Mouse (Mus musculus): Measurements from ENCODE around the gene C2cd2l.

- no peak for TF ChIP-seq RCOR1 (IDR thresholded peaks at IDR 0.05; ENCODE audit: low read depth, low read length)
- TF ChIP-seq CHD1 (IDR thresholded peaks at IDR 0.05; ENCODE audit: low read depth, low read length), result no peak
- no peak for TF ChIP-seq CTCF (IDR thresholded peaks at IDR 0.05 in 2 of 3, conservative IDR thresholded peaks at IDR 0.05 in 1 of 3; ENCODE audit: control insufficient read depth in 1 of 3, insufficient read depth in 1 of 3, low read depth in 2 of 3, low read length in 3 of 3, poor library complexity in 1 of 3, severe bottlenecking in 1 of 3)
- TF ChIP-seq UBTF (IDR thresholded peaks at IDR 0.05; ENCODE audit: borderline replicate concordance, insufficient read depth, low read depth, low read length), result peak; percentile 85; the same call in 1 of the 2 replicates
- TF ChIP-seq E2F4 (IDR thresholded peaks at IDR 0.05; ENCODE audit: borderline replicate concordance, low read depth, low read length), result no peak
- TF ChIP-seq MYC (IDR thresholded peaks at IDR 0.05; ENCODE audit: low read depth, low read length), result no peak
- no peak for TF ChIP-seq POLR2A (IDR thresholded peaks at IDR 0.05; ENCODE audit: control insufficient read depth in 1 of 2, insufficient read depth in 1 of 2, low read depth in 1 of 2, low read length in 2 of 2, poor library complexity in 1 of 2)
- no peak for TF ChIP-seq BHLHE40 (IDR thresholded peaks at IDR 0.05; ENCODE audit: borderline replicate concordance, low read depth, low read length)
- TF ChIP-seq NRF1 (IDR thresholded peaks at IDR 0.05; ENCODE audit: insufficient read depth, low read depth, low read length, poor library complexity, severe bottlenecking), result no peak
These were observed 32.5 kb downstream of the C2cd2l start for GRCm38 (mm10) chr9:44287401-44288075.

All from MEL (cell line).